Mouse (Mus musculus): ENCODE measurements around the gene Zeb2.

DNA sequence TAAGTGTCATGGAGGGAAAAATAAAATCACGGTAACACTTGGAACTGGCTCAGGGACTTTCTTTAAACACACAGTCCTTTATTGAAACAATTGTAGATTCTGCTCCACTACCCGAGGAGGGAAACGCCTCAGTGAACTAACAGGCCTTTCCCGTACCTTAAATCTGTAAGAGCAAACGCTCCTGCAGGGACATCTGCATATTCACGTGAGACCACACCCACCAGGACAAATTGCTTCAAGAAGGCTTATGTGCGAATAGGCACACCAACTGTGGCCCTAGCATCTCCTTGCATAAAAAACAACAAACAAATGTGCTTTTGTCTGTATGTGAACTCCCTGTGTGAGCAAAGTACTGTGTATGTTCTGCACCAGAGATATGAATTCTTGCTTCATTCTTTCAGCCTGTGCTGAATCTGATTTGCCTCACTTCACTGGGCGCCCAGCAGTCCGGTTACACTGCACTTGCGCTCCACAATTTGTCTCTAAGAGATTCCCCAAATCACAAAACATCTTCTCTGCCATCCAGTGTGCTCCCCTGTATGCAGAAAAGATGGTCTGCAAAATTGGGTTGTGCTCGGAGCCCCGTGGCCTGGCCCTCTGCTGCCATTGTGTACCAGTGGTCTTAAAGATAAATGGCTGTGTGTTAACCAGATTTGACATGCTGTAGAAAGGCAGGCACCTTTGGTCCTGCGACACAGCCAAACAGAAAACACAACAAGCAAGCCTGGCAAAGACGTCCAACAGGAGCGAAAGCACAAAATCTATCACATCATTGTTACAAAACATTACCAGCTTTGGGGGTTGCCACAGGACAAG, 28.6 kb downstream of the Zeb2 start:
- TF ChIP-seq POLR2A (IDR thresholded peaks at IDR 0.05; ENCODE audit: control insufficient read depth, extremely low read depth, insufficient read depth, low read length, poor library complexity) (no peak), CTCF (IDR thresholded peaks at IDR 0.05; ENCODE audit: borderline replicate concordance, control insufficient read depth, extremely low read depth, insufficient read depth, low read length, poor library complexity) (no peak)

All from thymus, adult 2 months (tissue).